Mouse (Mus musculus) forebrain, embryonic 11.5 days (tissue): ENCODE data around the gene Extl2. TPM values are rescaled to one million over a fixed set of nuclear protein-coding genes. Genes with fewer than 3 reads are reported as not detected.

Experiments
- ATAC-seq: fragments of 200-750 bp; cut with Nextera tagmentation; replicated peaks from 2 replicates; pipeline ENCODE4 v1.8.0; 2017; ENCODE audit warnings: moderate TSS enrichment; ENCODE audit not compliant: low FRiP score
- DNase-seq: peaks from one replicate; pipeline ENCODE4 v3.0.0-alpha.2; 2017; ENCODE audit warnings: low spot score
- H3K27ac ChIP-seq: fragments of 300-500 bp; sonication (generic); 2 replicates; pipeline ENCODE4 v1.5.1; 2014; ENCODE audit warnings: low read depth, low read length
- H3K27me3 ChIP-seq: fragments of 300-500 bp; sonication (generic); 2 replicates; pipeline ENCODE4 v1.6.1; 2014; ENCODE audit warnings: mild to moderate bottlenecking, low read length, mixed read lengths; ENCODE audit not compliant: control insufficient read depth, insufficient read depth
- H3K36me3 ChIP-seq: fragments of 300-500 bp; sonication (generic); 2 replicates; pipeline ENCODE4 v1.6.1; 2014; ENCODE audit warnings: mild to moderate bottlenecking, low read length, moderate library complexity, mixed read lengths; ENCODE audit not compliant: control insufficient read depth, insufficient read depth
- H3K4me1 ChIP-seq: fragments of 300-500 bp; sonication (generic); replicated peaks from 2 replicates; pipeline ENCODE4 v1.6.1; 2014; ENCODE audit warnings: low read length, mixed read lengths; ENCODE audit not compliant: control insufficient read depth, insufficient read depth
- H3K4me2 ChIP-seq: fragments of 300-500 bp; sonication (generic); 2 replicates; pipeline ENCODE4 v1.6.1; 2014; ENCODE audit warnings: low read depth, mild to moderate bottlenecking, low read length, moderate library complexity, mixed read lengths; ENCODE audit not compliant: severe bottlenecking
- H3K4me3 ChIP-seq: fragments of 300-500 bp; sonication (generic); 2 replicates; pipeline ENCODE4 v1.5.1; 2014; ENCODE audit warnings: low read depth, low read length
- H3K9ac ChIP-seq: fragments of 300-500 bp; sonication (generic); 2 replicates; pipeline ENCODE4 v1.6.1; 2014; ENCODE audit warnings: low read length
- H3K9me3 ChIP-seq: fragments of 300-500 bp; sonication (generic); 2 replicates; pipeline ENCODE4 v1.6.1; 2016; ENCODE audit warnings: low read length, mixed read lengths; ENCODE audit not compliant: control insufficient read depth
- WGBS: fragments of 180-500 bp; shearing (Covaris S2); extraction: QIAGEN DNeasy Blood & Tissue Kit; methylation state at CpG from one replicate; pipeline ENCODE4 v1.1.7; 2014; 5-methylcytosine and 5-hydroxymethylcytosine counted together
- polyA plus RNA-seq: library from polyadenylated mRNA; unstranded; fragments of >200 nt; fragmentation: Nextera tagmentation; extraction: Ambion mirVana; gene quantifications from 2 replicates; pipeline ENCODE4 v1.2.1, GENCODE M21; 2014

Gene Extl2
- polyA plus RNA-seq, 1 experiment from 2014 or later = 24.5 TPM

GRCm38 (mm10) chr3:116018606-116019005, 11.3 kb downstream of the Extl2 start:
- H3K36me3 ChIP-seq = no peaks in the 10 kb centered on the region
- H3K9me3 ChIP-seq = no peaks in the 10 kb centered on the region
- H3K4me1 ChIP-seq = no peaks in the 10 kb centered on the region
- ATAC-seq = no peak
- no peak overlapping the region for H3K4me3 ChIP-seq
- H3K27ac ChIP-seq = no peak overlapping the region
- no peak overlapping the region for H3K9ac ChIP-seq
- no peak overlapping the region for H3K4me2 ChIP-seq
- WGBS = 80% methylated on average over 4 of the region's 4 CpGs
- no peak for DNase-seq
- H3K27me3 ChIP-seq = no peaks in the 10 kb centered on the region

DNA sequence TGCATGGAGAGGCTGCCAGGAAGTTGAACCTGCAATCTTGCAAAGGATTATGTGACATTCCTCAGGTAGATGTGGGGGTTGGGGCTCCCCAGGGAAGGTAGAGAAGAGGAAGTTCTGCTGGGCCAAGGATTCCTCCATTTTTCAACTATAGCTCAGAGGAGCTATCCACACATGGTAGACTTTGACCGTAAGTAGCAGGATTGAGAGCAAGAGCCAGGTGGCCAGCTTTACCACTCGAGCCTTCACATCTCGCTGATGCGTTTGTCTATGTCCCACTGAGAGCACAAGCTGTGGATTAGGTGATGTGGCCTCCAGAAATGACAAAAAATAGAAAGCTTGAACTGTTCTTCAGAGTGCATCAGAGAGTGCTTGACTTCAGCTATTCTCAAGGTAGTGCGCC, 11.9 kb downstream of the Extl2 start:
- Histone ChIP-seq H3K27ac (no peak overlapping the region), H3K36me3 (no peaks in the 10 kb centered on the region), H3K4me1 (no peaks in the 10 kb centered on the region), H3K4me2 (no peak overlapping the region), H3K9ac (no peak overlapping the region), H3K27me3 (no peaks in the 10 kb centered on the region), H3K4me3 (no peak overlapping the region), H3K9me3 (no peaks in the 10 kb centered on the region)
- DNase-seq (no peak), ATAC-seq (no peak)
- WGBS = 90% methylated on average over 5 of the region's 5 CpGs

- DNase-seq = no peak
Measured at GRCm38 (mm10) chr3:116024236-116024635, 17.0 kb downstream of the Extl2 start.

DNA sequence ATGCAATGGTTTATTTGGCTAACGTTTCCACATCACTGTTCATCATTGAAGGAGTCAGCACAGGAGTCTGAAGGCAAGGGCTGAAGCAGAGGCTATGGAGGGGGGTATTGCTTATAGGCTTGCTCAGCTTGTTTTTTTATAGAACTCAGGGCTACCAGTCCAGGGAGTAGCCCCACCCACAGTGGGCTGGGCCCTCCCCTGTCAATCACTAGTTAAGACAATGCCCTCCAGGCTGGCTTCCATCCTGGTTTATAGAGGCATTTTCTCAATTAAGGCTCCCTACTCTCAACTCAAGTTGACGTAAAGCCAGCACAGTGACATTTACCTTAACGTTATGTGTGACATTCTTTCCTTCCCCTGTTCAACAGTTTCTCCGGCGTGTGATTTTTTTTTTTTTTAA, 17.4 kb downstream of the Extl2 start:
- Histone ChIP-seq H3K4me2 (no peak overlapping the region), H3K4me3 (no peak overlapping the region), H3K4me1 (no peaks in the 10 kb centered on the region), H3K27me3 (no peaks in the 10 kb centered on the region), H3K9me3 (no peaks in the 10 kb centered on the region), H3K36me3 (no peaks in the 10 kb centered on the region; the same call in 1 of the 2 replicates), H3K9ac (no peak overlapping the region), H3K27ac (no peak overlapping the region)
- DNase-seq (no peak), ATAC-seq (no peak)
- WGBS = 77% methylated on average over 5 of the region's 5 CpGs

More at GRCm38 (mm10) chr3:116024236-116024635, 17.0 kb downstream of the Extl2 start:
- H3K9me3 ChIP-seq = no peaks in the 10 kb centered on the region
- no peak overlapping the region for H3K4me2 ChIP-seq
- no peak overlapping the region for H3K4me3 ChIP-seq
- ATAC-seq = no peak
- no peak overlapping the region for H3K9ac ChIP-seq
- no peaks in the 10 kb centered on the region; the same call in 1 of the 2 replicates for H3K36me3 ChIP-seq
- WGBS = 94% methylated on average over 12 of the region's 12 CpGs
- no peaks in the 10 kb centered on the region for H3K4me1 ChIP-seq
- H3K27me3 ChIP-seq = no peaks in the 10 kb centered on the region
- H3K27ac ChIP-seq = no peak overlapping the region

DNA sequence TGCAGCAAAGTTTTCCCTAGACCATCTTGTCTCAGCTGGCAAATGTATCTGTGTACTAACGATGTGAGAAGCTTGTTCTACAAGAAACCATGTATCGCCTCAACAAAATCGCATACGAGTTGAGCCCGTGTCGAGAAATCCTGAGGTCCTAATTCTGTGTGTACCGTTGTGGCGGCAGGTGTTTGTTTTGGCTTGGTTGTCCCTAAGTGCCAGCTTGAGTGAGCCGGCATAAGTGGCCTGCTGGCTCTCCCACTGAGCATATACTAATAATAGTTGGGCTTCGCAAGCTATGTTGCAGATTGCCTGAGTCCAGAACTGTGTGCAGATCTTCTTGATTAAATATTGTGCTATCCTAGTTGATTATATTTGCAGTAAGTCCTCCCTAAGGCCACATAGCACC, 18.4 kb downstream of the Extl2 start:
- H3K4me3 ChIP-seq = no peak overlapping the region
- H3K9ac ChIP-seq = no peak overlapping the region
- no peak for DNase-seq
- no peaks in the 10 kb centered on the region; the same call in 1 of the 2 replicates for H3K36me3 ChIP-seq
- H3K4me1 ChIP-seq = no peaks in the 10 kb centered on the region
- H3K9me3 ChIP-seq = no peaks in the 10 kb centered on the region
- no peaks in the 10 kb centered on the region for H3K27me3 ChIP-seq
- 91% methylated on average over 10 of the region's 10 CpGs for WGBS
- H3K4me2 ChIP-seq = no peak overlapping the region
- ATAC-seq = no peak
- no peak overlapping the region for H3K27ac ChIP-seq

GRCm38 (mm10) chr3:116026996-116027395, 19.7 kb downstream of the Extl2 start:
- Histone ChIP-seq H3K9ac (no peak overlapping the region), H3K27ac (no peak overlapping the region), H3K4me3 (no peak overlapping the region), H3K4me1 (no peaks in the 10 kb centered on the region), H3K4me2 (no peak overlapping the region), H3K27me3 (no peaks in the 10 kb centered on the region), H3K36me3 (no peaks in the 10 kb centered on the region; the same call in 1 of the 2 replicates), H3K9me3 (no peaks in the 10 kb centered on the region)
- ATAC-seq = no peak
- DNase-seq = no peak
- 95% methylated on average over 20 of the region's 20 CpGs for WGBS

DNA sequence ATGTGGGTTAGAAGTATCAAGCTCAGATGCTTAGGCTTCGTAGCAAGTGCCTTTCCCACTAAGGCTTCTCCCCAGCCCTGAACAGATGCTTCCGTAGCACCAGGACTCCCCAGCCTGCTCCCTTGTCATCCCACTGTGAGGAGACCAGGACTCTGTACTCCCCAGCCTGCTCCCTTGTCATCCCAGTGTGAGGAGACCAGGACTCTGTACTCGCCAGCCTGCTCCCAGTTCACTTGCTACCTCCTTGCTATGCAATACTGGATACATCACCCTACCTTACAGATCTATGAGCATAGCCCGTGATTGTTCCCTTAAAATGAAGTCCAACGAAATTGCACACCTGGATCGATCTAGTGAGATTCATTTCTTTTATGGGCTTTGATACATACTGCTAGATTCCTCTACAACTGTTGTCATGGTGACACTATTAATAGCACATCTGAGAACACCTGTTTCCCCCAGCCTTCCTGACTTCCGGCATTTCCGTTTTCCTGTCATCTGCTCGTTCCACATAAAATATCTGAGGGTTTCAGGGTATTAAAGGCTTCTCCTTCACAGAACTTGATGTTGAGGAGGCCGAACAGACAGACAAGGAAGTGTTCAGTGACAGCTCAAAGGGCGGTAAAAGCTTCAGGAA, 23.0 kb downstream of the Extl2 start:
- Histone ChIP-seq H3K9me3 (no peaks in the 10 kb centered on the region), H3K4me1 (no peaks in the 10 kb centered on the region), H3K27me3 (no peaks in the 10 kb centered on the region), H3K4me2 (no peak overlapping the region), H3K9ac (no peak overlapping the region), H3K36me3 (no peaks in the 10 kb centered on the region; the same call in 1 of the 2 replicates), H3K27ac (no peak overlapping the region), H3K4me3 (no peak overlapping the region)
- DNase-seq (no peak), ATAC-seq (no peak)
- WGBS = 79% methylated on average over 11 of the region's 11 CpGs

- Histone ChIP-seq H3K36me3 (no peaks in the 10 kb centered on the region), H3K27me3 (no peaks in the 10 kb centered on the region), H3K27ac (no peak overlapping the region), H3K9ac (no peak overlapping the region), H3K4me3 (no peak overlapping the region), H3K4me1 (no peaks in the 10 kb centered on the region), H3K9me3 (no peaks in the 10 kb centered on the region), H3K4me2 (no peak overlapping the region)
- 56% methylated on average over 6 of the region's 6 CpGs for WGBS
- ATAC-seq = peak; percentile 33; the same call in 1 of the 2 replicates
- no peak for DNase-seq
Measured at GRCm38 (mm10) chr3:116033218-116033870, 26.1 kb downstream of the Extl2 start.

- Histone ChIP-seq H3K4me3 (no peak overlapping the region), H3K9me3 (no peaks in the 10 kb centered on the region), H3K4me1 (no peaks in the 10 kb centered on the region), H3K4me2 (no peak overlapping the region), H3K27ac (no peak overlapping the region), H3K9ac (no peak overlapping the region), H3K36me3 (no peaks in the 10 kb centered on the region), H3K27me3 (no peaks in the 10 kb centered on the region)
- WGBS = 58% methylated on average over 3 of the region's 3 CpGs
- ATAC-seq (peak; percentile 66), DNase-seq (no peak)
Measured at GRCm38 (mm10) chr3:116033871-116034222, 26.6 kb downstream of the Extl2 start.
